Mouse (Mus musculus) liver, adult 2 months (tissue): Measurements from ENCODE around the gene Hmox2.

Experiments
- CTCF ChIP-seq: fragments of 200-500 bp; IDR thresholded peaks from 2 replicates; pipeline ENCODE4 v1.5.1; 2011; ENCODE audit warnings: low read depth, low read length, control low read depth
- POLR2A ChIP-seq: fragments of 200-500 bp; IDR thresholded peaks from 2 replicates; pipeline ENCODE4 v1.6.1; 2011; ENCODE audit warnings: low read length, control low read depth; ENCODE audit not compliant: insufficient read depth; ENCODE audit errors: extremely low read depth

DNA sequence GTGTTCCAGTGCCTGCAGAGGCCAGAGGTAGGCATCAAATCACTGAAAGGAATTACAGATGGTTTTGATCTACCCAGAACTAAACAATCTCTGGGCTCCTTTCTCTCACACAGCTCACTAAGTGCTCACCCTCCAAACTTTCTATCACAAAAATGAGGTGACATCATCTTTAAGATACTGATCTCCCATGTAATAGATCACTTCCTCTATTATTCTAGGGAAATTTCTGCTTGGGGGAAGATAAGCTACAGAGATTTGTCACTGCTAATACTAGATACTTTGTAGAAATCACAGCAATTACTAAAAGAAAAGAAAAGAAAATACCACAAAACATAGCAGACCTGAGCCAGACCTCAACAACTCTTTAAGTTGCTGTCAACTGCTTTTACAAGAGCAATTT lies 56.4 kb downstream of the Hmox2 start:
- TF ChIP-seq CTCF, result no peak
- TF ChIP-seq POLR2A, result no peak
